ENCODE assay signal across 16 mouse cellular contexts in genomic region chr13:35805727-35806126, GRCm38 (mm10).
DNase-seq lines count a peak whose midpoint lies in the region; ATAC-seq lines count a peak whose summit lies in the region.
"Had no signal": no experiment of that assay in that cellular context is flagged by ENCODE, and none has a peak within 500 bp of the region (broad histone marks: within the 10 kb centered on the region; RNA-seq: fewer than 3 reads in every experiment).

No protein-coding gene starts in this region.

- H3K4me2 ChIP-seq in heart, embryonic 12.5 days = no peak overlapping the region
- H3K4me2 ChIP-seq: hindbrain, embryonic 14.5 days had no signal

- peaks cover 4% of the 10 kb centered on the region for H3K36me3 ChIP-seq in heart, embryonic 12.5 days

- H3K27me3 ChIP-seq in heart, embryonic 12.5 days (replicated peaks) = no peaks in the 10 kb centered on the region

- 0 out of 2 replicates have a peak overlapping the region, but pooled peaks have one; percentile 8 for H3K27ac ChIP-seq in heart, embryonic 12.5 days (ENCODE audit: poor library complexity, severe bottlenecking)
- H3K27ac ChIP-seq: hindbrain, embryonic 14.5 days; liver, embryonic 14.5 days had no signal

- no peak overlapping the region for H3K4me3 ChIP-seq in heart, embryonic 12.5 days

- H3K9me3 ChIP-seq in heart, embryonic 12.5 days (replicated peaks) = 0 out of 2 replicates have a peak, but pooled peaks cover 3% of the 10 kb centered on the region

- H3K4me1 ChIP-seq in heart, embryonic 12.5 days (replicated peaks) = peaks cover 43% of the 10 kb centered on the region

- ATAC-seq in heart, embryonic 12.5 days (ENCODE audit: insufficient number of reproducible peaks, low FRiP score) = no peak
- no peak for ATAC-seq in activated CD4-positive, CD25-positive, alpha-beta regulatory T cell, adult 4 months

- whole genome bisulfite sequencing in heart, embryonic 12.5 days = 71% methylated on average over 3 of the region's 3 CpGs

- no peak for DNase-seq in heart, adult 18-20 months
- peak; percentile 66 for DNase-seq in A20 (ENCODE audit: low read depth, low spot score)
- peak; percentile 57 for DNase-seq in embryo, embryonic 11 days
- DNase-seq in hindlimb bud, embryonic 11.5 days (ENCODE audit: extremely low spot score, low read depth, low spot score) = peak; percentile 52
- DNase-seq in kidney, adult 8-10 months = no peak
- DNase-seq: adrenal gland, adult 8-10 months; cerebellum, adult 2 months; kidney, adult 18-20 months; kidney, postnatal 25 days; layer of hippocampus, adult 9-11 months; lung, postnatal 14 days; thymus, adult 18-20 months had no signal

- H3K9ac ChIP-seq in heart, embryonic 12.5 days = no peak overlapping the region
- H3K9ac ChIP-seq: hindbrain, embryonic 14.5 days; liver, embryonic 14.5 days had no signal

Comparison
In these comparisons a context has a peak if more than half of its experiments do, and no peak if none do; other contexts are left out.
1. DNase-seq: peak in A20 (single experiment), embryo, embryonic 11 days (single experiment) and hindlimb bud, embryonic 11.5 days (single experiment); none in heart, adult 18-20 months (0 of 2) and kidney, adult 8-10 months (0 of 2).